Mouse (Mus musculus) adrenal gland, adult 2 months (tissue): ENCODE measurements around the gene Amotl1. TPM values are rescaled to one million over a fixed set of nuclear protein-coding genes. Genes with fewer than 3 reads are reported as not detected.

Experiments
- polyA plus RNA-seq: library from polyadenylated mRNA; depleted of rRNA; stranded (reverse); fragments of >200 nt; gene quantifications from 2 replicates; pipeline ENCODE4 v1.2.3, GENCODE M21; 2012; rRNA removed
- total RNA-seq, 2 experiments: library from RNA; stranded (reverse); gene quantifications; 2 replicates each; pipeline ENCODE4 v1.2.3; 2021

The Amotl1 gene
- total and polyA plus RNA-seq, 3 experiments: 22.2 to 46.0 (median 31.8) TPM

Other genes with a start within 250 kb of the Amotl1 start
- under 1 TPM; 0.29 to 0.41 TPM for gene Kdm4d, start 144.6 kb downstream of the Amotl1 start, total RNA-seq
- 0.36 and 0.37 TPM in 2 replicates for gene Kdm4d, start 144.6 kb downstream of the Amotl1 start, polyA plus RNA-seq
- 100 to 1,000 TPM; 120 to 145 TPM for gene Cwc15, start 144.4 kb downstream of the Amotl1 start, total RNA-seq
- 2.1 and 2.5 TPM in 2 replicates for gene Cwc15, start 144.4 kb downstream of the Amotl1 start, polyA plus RNA-seq
- gene Piwil4, start 95.7 kb upstream of the Amotl1 start, total RNA-seq: under 1 TPM in 1 of 2 experiments, not detected in 1; 0.14 TPM
- 0.10 and 0.16 TPM in 2 replicates for gene Piwil4, start 95.7 kb upstream of the Amotl1 start, polyA plus RNA-seq
- gene Fut4, start 107.3 kb upstream of the Amotl1 start, total RNA-seq: 1 to 10 TPM in 1 of 2 experiments, under 1 TPM in 1; 0.35 to 2.0 TPM
- gene Fut4, start 107.3 kb upstream of the Amotl1 start, polyA plus RNA-seq: 1.7 and 1.8 TPM in 2 replicates
- not detected for gene 1700012B09Rik, start 126.0 kb upstream of the Amotl1 start, total RNA-seq
- not detected in 2 replicates for gene 1700012B09Rik, start 126.0 kb upstream of the Amotl1 start, polyA plus RNA-seq
- 10 to 100 TPM; 14.5 to 17.3 TPM for gene Mre11a, start 139.6 kb upstream of the Amotl1 start, total RNA-seq
- gene Mre11a, start 139.6 kb upstream of the Amotl1 start, polyA plus RNA-seq: 1.1 and 1.5 TPM in 2 replicates
- gene Ankrd49, start 139.8 kb upstream of the Amotl1 start, total RNA-seq: 10 to 100 TPM; 13.3 TPM
- 1.3 and 1.6 TPM in 2 replicates for gene Ankrd49, start 139.8 kb upstream of the Amotl1 start, polyA plus RNA-seq
- gene Gpr83, start 215.2 kb upstream of the Amotl1 start, total RNA-seq: not detected
- gene Gpr83, start 215.2 kb upstream of the Amotl1 start, polyA plus RNA-seq: 0.20 and 0.31 TPM in 2 replicates